Mouse (Mus musculus): ENCODE measurements around the gene Gm20920.
"Not testable (repeated sequence)": the region's sequence is repeated elsewhere in the genome, so short reads cannot be mapped to it uniquely, and the experiment has no call there.

Gm20920 gene

DNA sequence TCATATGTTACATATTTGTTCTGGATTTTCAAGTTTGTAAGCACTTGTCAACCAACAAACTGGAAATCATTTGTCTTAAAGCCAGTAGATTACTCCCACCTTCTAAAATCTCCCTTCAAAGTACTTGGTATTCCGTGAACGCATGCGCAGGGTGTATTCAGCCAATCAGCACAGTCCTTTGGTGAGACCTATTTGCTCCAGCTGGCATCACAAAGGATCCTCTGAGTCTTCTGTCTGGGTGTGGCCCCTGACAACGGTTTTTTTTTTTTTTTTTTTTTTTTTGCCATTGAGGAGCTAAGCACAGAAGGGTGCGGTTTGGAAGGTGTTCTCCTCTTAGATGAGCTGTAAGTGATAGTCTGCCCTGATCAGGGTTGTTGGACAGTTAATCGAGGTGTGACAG lies at the start of gene Gm20920:
Gm20920 (plus strand) TSS at position 301 of the 400 bp plus-strand sequence.
- DNase-seq = not testable (repeated sequence)
